Mouse (Mus musculus) thymus, adult 2 months (tissue): ENCODE measurements around the gene Gpatch2.

Experiments
- CTCF ChIP-seq: fragments of 200-500 bp; IDR thresholded peaks from 2 replicates; pipeline ENCODE4 v1.5.1; 2012; ENCODE audit warnings: mild to moderate bottlenecking, control low read depth, low read length, moderate library complexity, borderline replicate concordance; ENCODE audit not compliant: control insufficient read depth, poor library complexity, insufficient read depth; ENCODE audit errors: extremely low read depth
- POLR2A ChIP-seq: fragments of 200-500 bp; IDR thresholded peaks from 2 replicates; pipeline ENCODE4 v1.6.1; 2012; ENCODE audit warnings: mild to moderate bottlenecking, low read length, control low read depth, moderate library complexity; ENCODE audit not compliant: control insufficient read depth, poor library complexity, insufficient read depth; ENCODE audit errors: extremely low read depth

DNA sequence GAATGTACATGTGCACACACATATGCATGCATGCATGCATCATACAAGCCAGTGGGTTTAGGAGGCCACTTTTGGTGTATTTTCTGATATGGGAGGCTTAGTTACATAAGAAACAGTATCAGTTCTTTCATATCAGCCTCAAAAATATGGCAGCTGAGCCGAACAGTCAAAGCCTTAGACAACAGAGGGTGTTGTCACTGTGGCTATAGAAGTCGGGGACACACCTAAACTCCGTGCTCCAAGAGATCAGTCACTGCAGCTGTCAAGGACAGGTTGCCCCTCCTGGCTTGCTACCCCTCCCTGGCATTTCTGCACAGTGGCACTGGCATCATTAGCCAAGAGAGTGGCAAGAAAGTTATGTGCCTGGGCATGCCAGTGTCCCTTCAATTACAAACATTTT, 106.5 kb downstream of the Gpatch2 start:
- TF ChIP-seq CTCF (no peak), POLR2A (no peak)
